Mouse (Mus musculus) limb, embryonic 13.5 days (tissue): ENCODE measurements at regions not wholly inside any gene's neighbourhood (a gene's known extent, or its start where the extent isn't known, plus 50 kb on each side); places are given as distances from the start of the nearest gene placed in this dataset.

Source experiments
- ATAC-seq: fragments of 200-750 bp; cut with Nextera tagmentation; 2 replicates; pipeline ENCODE4 v1.8.0; 2017; ENCODE audit warnings: low read depth, moderate number of reproducible peaks, moderate TSS enrichment; ENCODE audit not compliant: low FRiP score
- H3K27ac ChIP-seq: fragments of 300-500 bp; sonication (generic); 2 replicates; pipeline ENCODE4 v1.5.1; 2015; ENCODE audit warnings: inconsistent platforms, mild to moderate bottlenecking, moderate library complexity
- H3K27me3 ChIP-seq: fragments of 300-500 bp; sonication (generic); 2 replicates; pipeline ENCODE4 v1.6.1; 2015; ENCODE audit warnings: mild to moderate bottlenecking, inconsistent platforms
- H3K36me3 ChIP-seq: fragments of 300-500 bp; sonication (generic); 2 replicates; pipeline ENCODE4 v1.6.1; 2015; ENCODE audit warnings: inconsistent platforms, mild to moderate bottlenecking, moderate library complexity
- H3K4me1 ChIP-seq: fragments of 300-500 bp; sonication (generic); 2 replicates; pipeline ENCODE4 v1.6.1; 2015; ENCODE audit warnings: inconsistent platforms
- H3K4me2 ChIP-seq: fragments of 300-500 bp; sonication (generic); replicated peaks from 2 replicates; pipeline ENCODE4 v1.6.1; 2015; ENCODE audit warnings: inconsistent platforms, mild to moderate bottlenecking, moderate library complexity
- H3K4me3 ChIP-seq: fragments of 300-500 bp; sonication (generic); 2 replicates; pipeline ENCODE4 v1.5.1; 2015; ENCODE audit warnings: moderate library complexity, mild to moderate bottlenecking, inconsistent platforms
- H3K9ac ChIP-seq: fragments of 300-500 bp; sonication (generic); 2 replicates; pipeline ENCODE4 v1.6.1; 2015; ENCODE audit warnings: mild to moderate bottlenecking, inconsistent platforms
- H3K9me3 ChIP-seq: fragments of 300-500 bp; sonication (generic); 2 replicates; pipeline ENCODE4 v1.6.1; 2016; ENCODE audit warnings: inconsistent platforms
- WGBS: fragments of 180-500 bp; shearing (Covaris S2); methylation state at CpG from one replicate; pipeline ENCODE4 v1.1.7; 2015; 5-methylcytosine and 5-hydroxymethylcytosine counted together

DNA sequence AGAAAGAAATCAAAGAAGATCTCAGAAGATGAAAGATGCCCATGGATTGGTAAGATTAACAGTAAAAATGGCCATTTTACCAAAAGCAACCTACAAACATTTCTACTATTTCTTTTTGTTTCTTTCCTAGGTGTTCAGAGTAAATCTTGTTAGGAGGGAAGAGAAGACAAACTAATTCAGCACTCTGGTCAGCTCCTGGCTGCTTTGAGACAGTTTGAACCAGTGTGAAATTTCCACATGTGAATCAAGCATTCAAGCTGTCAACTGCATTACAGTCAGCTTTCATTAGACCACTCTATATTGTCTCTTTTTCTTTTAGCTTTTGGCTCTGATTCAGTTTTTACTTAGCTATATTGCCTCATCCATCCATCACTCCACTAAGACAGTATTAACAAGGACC, 859.2 kb downstream of the Ryr2 start:
- no peak overlapping the region for H3K4me2 ChIP-seq
- H3K27ac ChIP-seq: no peak overlapping the region
- H3K9me3 ChIP-seq: no peaks in the 10 kb centered on the region
- no peaks in the 10 kb centered on the region for H3K36me3 ChIP-seq
- H3K4me1 ChIP-seq: no peaks in the 10 kb centered on the region
- ATAC-seq: no peak
- no peak overlapping the region for H3K4me3 ChIP-seq
- H3K9ac ChIP-seq: no peak overlapping the region
- H3K27me3 ChIP-seq: no peaks in the 10 kb centered on the region

DNA sequence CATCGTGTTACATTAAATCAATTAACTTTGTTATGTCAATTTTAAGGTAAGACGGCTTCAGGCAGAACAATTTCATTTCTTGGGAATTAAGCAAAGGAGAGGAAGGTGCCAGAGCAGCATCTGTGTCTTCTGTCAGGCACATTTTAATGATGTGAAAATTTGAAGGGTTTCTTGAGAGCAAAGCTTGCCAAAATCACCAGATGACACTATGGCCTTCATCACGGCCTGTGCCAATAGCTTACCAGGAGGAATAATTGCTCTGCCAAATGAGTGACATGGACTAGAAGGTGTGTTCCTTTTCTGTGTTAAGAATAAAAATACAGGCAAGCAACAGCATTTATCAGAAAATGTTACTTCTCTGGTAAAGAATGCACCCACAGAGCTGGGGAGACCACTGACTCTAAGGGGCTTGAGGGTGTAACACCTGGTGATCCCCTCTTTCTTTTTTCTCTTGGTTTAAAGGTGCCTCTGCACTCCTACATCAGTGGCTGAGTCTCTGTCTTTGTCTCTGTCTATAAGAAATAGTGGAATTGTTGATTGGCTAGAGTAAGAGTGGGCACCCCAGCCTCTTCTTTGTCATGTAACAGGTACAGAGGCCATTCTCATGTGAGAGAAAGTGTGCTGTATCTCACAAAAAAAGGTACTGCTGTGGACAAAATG, 856.2 kb upstream of the Chrm3 start:
- ATAC-seq: no peak
- no peaks in the 10 kb centered on the region for H3K4me1 ChIP-seq
- H3K9me3 ChIP-seq: no peaks in the 10 kb centered on the region
- H3K4me2 ChIP-seq: no peak overlapping the region
- H3K27ac ChIP-seq: no peak overlapping the region
- H3K9ac ChIP-seq: no peak overlapping the region
- no peaks in the 10 kb centered on the region for H3K36me3 ChIP-seq
- no peak overlapping the region for H3K4me3 ChIP-seq
- WGBS: 86% methylated on average over 3 of the region's 3 CpGs
- no peaks in the 10 kb centered on the region for H3K27me3 ChIP-seq

DNA sequence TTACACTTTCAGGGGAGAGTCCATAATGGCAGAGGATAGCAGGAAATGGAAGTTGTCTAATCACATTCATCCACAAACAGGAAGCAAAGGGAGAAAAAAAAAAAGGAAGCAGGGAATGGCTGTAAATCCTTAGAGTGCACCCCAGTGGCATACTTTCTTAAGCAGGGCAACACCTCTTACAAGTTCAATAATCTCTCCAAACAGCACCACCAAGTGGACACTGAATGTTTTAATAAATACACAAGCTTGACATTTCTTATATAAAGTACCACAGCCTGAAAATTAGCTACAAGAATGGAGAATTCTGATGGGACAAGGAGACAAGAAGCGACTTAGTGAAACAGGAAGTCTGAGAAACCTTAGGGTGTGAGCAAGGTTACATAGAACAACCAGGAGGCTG, 849.5 kb upstream of the Chrm3 start:
- 89% methylated on average over 1 of the region's 1 CpGs for WGBS
- no peaks in the 10 kb centered on the region for H3K36me3 ChIP-seq

DNA sequence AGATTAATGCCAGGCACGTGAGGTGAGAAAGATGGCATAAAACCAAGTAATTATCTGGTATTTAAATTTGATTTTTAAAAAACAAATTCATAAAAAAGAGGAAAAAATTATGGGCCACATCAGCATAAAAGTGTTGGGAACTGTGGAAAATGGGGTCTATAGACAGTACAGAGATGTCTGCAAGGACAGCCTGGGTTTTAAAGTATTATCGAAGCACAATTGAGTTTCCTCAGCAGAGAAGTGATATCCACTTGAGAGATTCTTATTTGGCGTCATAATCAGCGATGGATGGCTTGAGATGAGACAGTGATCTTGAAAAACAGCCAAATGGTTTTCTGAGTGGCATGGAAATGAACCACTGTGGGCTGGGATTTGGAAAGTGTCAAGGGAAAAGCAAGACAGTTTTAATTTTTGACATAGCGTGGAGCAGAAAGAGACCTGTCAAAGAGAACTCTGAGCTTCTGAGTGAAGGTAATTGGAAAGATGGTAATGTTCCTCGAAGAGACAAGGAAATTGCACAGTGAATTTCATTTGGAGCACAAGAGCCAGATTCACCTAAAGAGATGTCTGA, 844.7 kb upstream of the Chrm3 start:
- Histone ChIP-seq H3K27me3 (no peaks in the 10 kb centered on the region), H3K9me3 (no peaks in the 10 kb centered on the region), H3K4me2 (no peak overlapping the region), H3K4me3 (no peak overlapping the region), H3K27ac (no peak overlapping the region), H3K36me3 (no peaks in the 10 kb centered on the region), H3K9ac (no peak overlapping the region), H3K4me1 (no peaks in the 10 kb centered on the region)
- no peak for ATAC-seq
- WGBS: 87% methylated on average over 6 of the region's 6 CpGs

More for the DNA sequence above, 849.5 kb upstream of the Chrm3 start:
- H3K4me3 ChIP-seq: no peak overlapping the region
- no peaks in the 10 kb centered on the region for H3K4me1 ChIP-seq
- H3K9ac ChIP-seq: no peak overlapping the region
- no peak overlapping the region for H3K27ac ChIP-seq
- no peaks in the 10 kb centered on the region for H3K27me3 ChIP-seq
- H3K9me3 ChIP-seq: no peaks in the 10 kb centered on the region
- no peak overlapping the region for H3K4me2 ChIP-seq
- ATAC-seq: no peak

DNA sequence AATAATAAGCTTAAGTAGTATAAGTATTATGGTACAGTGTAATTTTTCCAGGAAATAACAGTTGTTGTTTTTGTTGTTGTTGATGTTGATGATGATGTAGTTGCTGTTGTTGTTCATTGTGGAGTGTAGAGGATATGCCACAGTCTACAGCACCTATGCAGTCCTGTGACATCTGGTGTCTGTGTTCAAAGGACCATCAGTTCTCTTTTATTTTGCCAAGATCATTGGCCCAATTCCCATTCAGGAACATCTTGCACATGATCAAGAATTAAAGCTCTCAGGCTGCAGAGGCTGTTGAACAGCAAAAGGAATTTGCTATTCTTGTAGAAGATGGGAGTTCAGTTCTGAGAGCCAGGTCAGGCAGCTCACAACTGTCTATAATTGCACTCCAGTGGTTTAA, 841.3 kb upstream of the Chrm3 start:
- Histone ChIP-seq H3K9ac (no peak overlapping the region), H3K9me3 (no peaks in the 10 kb centered on the region), H3K4me3 (no peak overlapping the region), H3K27me3 (no peaks in the 10 kb centered on the region), H3K27ac (no peak overlapping the region), H3K36me3 (no peaks in the 10 kb centered on the region), H3K4me2 (no peak overlapping the region), H3K4me1 (no peaks in the 10 kb centered on the region)
- ATAC-seq: no peak

DNA sequence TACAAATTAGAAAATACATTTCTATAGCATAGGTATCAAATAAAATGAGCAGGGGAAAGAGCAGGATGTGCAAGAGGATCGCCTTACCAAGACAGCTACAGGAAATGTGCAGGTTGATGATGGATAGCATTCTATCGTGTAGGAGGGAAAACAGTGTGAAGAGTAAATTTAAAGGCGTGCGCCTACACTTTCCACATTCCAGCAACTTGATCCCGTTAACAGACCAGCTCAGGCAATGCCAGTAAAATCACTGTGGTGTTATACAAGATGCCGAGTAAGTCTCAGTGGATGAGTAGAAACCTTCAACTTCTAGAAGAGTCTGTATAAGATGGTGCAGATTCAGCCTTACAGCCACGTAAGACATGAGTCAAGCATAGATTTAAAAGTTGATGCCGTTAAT, 831.8 kb upstream of the Chrm3 start:
- no peak overlapping the region for H3K9ac ChIP-seq
- H3K4me3 ChIP-seq: no peak overlapping the region
- H3K9me3 ChIP-seq: no peaks in the 10 kb centered on the region
- no peak overlapping the region for H3K4me2 ChIP-seq
- H3K27ac ChIP-seq: no peak overlapping the region
- no peaks in the 10 kb centered on the region for H3K27me3 ChIP-seq
- no peak; the same call in 1 of the 2 replicates for ATAC-seq
- WGBS: 56% methylated on average over 8 of the region's 8 CpGs
- no peaks in the 10 kb centered on the region for H3K4me1 ChIP-seq
- H3K36me3 ChIP-seq: no peaks in the 10 kb centered on the region

DNA sequence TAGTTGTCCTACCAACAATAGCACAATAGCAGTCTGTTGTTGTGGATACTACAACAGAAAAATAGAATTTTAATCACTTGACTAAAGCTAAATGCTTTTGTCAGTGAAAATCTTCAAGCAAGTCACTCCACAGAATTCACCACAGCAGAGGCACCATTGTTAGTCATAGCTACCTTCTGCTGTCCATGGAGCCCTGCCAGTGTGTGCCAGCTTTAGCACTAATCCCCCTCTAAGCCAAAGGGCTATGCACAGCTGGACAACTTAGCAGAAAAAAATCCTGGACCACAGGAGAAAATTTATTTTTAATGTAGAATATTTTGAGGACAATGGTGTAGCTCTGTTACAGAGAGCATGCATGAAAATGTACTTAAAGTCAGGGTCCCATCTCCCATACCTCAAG, 820.5 kb upstream of the Chrm3 start:
- Histone ChIP-seq H3K4me3 (no peak overlapping the region), H3K27ac (no peak overlapping the region), H3K4me2 (no peak overlapping the region), H3K9ac (no peak overlapping the region), H3K27me3 (no peaks in the 10 kb centered on the region), H3K36me3 (no peaks in the 10 kb centered on the region), H3K9me3 (no peaks in the 10 kb centered on the region), H3K4me1 (no peaks in the 10 kb centered on the region)
- no peak for ATAC-seq

DNA sequence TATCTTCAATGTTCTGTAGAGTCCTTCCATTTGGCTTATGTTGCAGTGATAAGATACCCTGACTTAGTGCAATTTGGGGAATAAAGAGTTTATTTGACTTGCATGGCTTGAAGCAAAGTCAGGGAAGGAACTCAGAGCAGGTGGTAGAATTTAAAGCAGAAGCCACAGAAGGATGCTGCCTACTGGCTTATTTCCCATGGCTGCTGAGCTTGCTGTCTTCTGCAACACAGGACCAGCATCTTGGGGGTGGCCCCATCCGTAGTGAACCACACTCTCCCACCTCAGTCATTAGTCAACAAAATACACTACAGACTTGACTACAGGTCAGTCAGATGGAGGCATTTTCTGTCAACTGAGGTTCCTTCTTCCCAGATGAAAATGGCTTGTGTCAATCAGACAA, 819.7 kb upstream of the Chrm3 start:
- H3K4me3 ChIP-seq: no peak overlapping the region
- no peaks in the 10 kb centered on the region for H3K27me3 ChIP-seq
- ATAC-seq: no peak
- no peaks in the 10 kb centered on the region for H3K9me3 ChIP-seq
- no peak overlapping the region for H3K27ac ChIP-seq
- no peaks in the 10 kb centered on the region for H3K4me1 ChIP-seq
- 91% methylated on average over 1 of the region's 1 CpGs for WGBS
- no peak overlapping the region for H3K4me2 ChIP-seq
- H3K9ac ChIP-seq: no peak overlapping the region
- no peaks in the 10 kb centered on the region for H3K36me3 ChIP-seq

DNA sequence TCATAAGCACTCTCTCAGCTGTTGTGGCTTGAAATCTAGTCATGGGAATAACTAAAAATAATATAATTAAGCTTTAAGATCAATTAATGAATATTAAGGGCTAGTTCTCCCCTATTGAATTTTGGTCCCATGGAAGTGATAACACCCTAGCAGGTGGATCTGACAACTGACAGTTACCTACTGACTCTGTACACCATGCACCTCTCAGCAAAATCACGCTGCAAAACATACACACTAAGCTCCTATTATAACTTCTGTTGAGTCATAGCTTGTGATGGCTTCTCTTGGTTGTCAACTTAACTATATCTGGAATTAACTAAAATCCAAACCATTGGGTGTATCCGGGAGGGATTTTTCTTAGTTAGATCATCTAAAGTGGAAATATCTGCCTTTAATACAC, 817.9 kb upstream of the Chrm3 start:
- Histone ChIP-seq H3K9me3 (no peaks in the 10 kb centered on the region), H3K27ac (no peak overlapping the region), H3K27me3 (no peaks in the 10 kb centered on the region), H3K4me2 (no peak overlapping the region), H3K36me3 (no peaks in the 10 kb centered on the region), H3K4me3 (no peak overlapping the region), H3K4me1 (no peaks in the 10 kb centered on the region), H3K9ac (no peak overlapping the region)
- ATAC-seq: no peak
- WGBS: 86% methylated on average over 2 of the region's 2 CpGs

DNA sequence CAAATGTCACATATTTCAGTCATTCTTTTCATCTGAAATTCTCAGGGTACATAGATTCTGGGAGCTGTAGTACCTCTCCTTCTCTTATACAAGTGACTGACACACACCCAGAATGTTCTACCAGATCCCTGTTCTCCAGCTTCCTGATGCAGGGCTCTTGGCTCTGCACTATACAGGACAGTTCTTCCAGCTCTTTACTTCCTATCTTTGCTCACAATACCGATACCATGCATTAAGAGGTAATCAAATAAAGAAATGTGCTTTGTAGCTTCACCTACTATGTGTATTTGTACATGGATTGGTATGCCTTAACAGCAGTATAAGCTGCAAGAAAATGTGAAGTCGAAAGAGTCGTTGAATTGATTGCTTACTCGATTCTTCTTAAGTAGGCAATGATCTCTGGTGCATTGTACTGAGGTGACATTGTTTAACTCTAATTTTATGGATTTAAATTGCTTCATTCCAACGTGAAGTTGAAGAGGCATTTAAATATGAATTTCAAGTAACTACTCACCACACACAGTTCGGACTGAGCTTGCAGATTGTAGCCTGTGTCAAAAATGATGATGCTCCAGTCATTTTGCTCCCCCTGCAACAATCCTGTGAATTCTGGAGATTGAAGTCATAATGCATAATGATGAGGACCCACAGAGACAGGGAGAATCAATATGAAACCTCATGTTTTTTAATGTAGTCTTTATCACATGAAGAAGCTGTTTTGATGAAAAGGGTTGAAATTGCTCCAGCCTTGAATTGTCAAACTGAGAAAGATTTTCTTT, 817.2 kb upstream of the Chrm3 start:
- no peak for ATAC-seq
- Histone ChIP-seq H3K4me3 (no peak overlapping the region), H3K36me3 (no peaks in the 10 kb centered on the region), H3K9ac (no peak overlapping the region), H3K9me3 (no peaks in the 10 kb centered on the region), H3K27ac (no peak overlapping the region), H3K4me1 (no peaks in the 10 kb centered on the region), H3K27me3 (no peaks in the 10 kb centered on the region), H3K4me2 (no peak overlapping the region)
- WGBS: 82% methylated on average over 6 of the region's 6 CpGs

DNA sequence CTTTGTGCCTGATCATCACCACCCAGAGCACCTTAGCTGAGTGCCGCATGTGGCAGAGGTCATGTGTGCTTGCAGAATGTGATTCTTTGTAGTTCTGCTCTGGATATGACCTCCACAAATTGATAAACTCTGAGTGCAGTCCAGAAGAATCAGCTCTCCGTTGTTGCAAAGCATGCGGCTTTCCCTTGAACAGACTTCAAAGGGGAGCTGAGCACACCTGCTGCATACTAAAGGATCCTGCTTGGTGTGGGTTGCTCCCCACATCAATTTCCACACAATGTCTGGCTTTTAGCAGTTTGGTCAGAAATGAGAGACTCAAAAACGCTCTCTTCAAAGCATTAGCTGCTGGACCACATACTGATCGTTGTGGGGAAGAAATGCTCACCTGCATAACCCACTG, 806.5 kb upstream of the Chrm3 start:
- no peaks in the 10 kb centered on the region for H3K4me1 ChIP-seq
- H3K9me3 ChIP-seq: no peaks in the 10 kb centered on the region
- H3K4me2 ChIP-seq: no peak overlapping the region
- no peaks in the 10 kb centered on the region for H3K36me3 ChIP-seq
- no peak for ATAC-seq
- H3K27me3 ChIP-seq: no peaks in the 10 kb centered on the region
- WGBS: 52% methylated on average over 5 of the region's 5 CpGs
- no peak overlapping the region for H3K27ac ChIP-seq
- H3K4me3 ChIP-seq: no peak overlapping the region
- no peak overlapping the region for H3K9ac ChIP-seq

DNA sequence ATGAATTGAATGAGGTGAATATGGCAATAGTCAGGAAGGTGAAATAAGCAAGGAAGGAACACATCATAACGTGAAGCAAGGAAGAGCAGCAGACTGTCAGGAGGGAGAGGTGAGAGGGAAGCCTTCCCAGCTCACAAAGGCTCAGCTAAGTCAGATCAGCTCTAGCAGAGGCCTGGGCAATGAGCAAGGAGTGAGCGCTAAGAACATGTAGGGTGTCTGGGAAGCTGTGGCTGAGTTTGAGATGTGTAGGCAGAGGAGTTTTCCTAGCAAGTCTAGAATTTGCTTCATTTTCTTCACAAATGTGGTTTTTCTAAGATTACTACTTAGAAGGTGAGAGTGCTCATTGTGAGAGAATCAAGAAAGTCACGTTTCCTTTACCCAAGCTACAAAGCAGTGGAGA, 803.5 kb upstream of the Chrm3 start:
- WGBS: 80% methylated on average over 3 of the region's 3 CpGs
- ATAC-seq: no peak

DNA sequence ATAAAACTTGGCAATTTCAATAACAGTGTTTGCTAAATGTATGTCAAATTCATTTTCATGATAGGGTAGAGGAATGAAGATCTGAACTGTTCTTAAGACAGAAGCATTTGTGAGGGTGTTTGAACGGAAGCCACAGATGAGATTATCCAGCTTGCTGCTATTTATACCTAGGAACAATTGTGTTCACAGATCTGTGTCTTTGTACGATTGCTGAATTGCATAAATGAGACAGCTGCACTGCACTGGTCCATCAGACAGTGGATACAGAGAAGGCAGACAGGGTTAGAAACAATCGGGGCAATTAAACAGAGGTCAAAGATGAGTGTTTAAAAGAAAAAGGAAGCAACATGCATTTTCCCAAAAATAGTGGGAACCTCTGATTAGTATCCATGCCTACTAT, 786.6 kb upstream of the Chrm3 start:
- 84% methylated on average over 3 of the region's 3 CpGs for WGBS
- H3K27ac ChIP-seq: no peak overlapping the region
- H3K4me2 ChIP-seq: no peak overlapping the region
- H3K9ac ChIP-seq: no peak overlapping the region
- no peaks in the 10 kb centered on the region for H3K36me3 ChIP-seq
- H3K4me1 ChIP-seq: no peaks in the 10 kb centered on the region
- ATAC-seq: no peak
- no peaks in the 10 kb centered on the region for H3K9me3 ChIP-seq
- no peaks in the 10 kb centered on the region for H3K27me3 ChIP-seq
- H3K4me3 ChIP-seq: no peak overlapping the region

More for the DNA sequence above, 803.5 kb upstream of the Chrm3 start:
- no peak overlapping the region for H3K4me3 ChIP-seq
- no peaks in the 10 kb centered on the region for H3K4me1 ChIP-seq
- no peaks in the 10 kb centered on the region for H3K9me3 ChIP-seq
- no peak overlapping the region for H3K4me2 ChIP-seq
- H3K27ac ChIP-seq: no peak overlapping the region
- H3K27me3 ChIP-seq: no peaks in the 10 kb centered on the region
- H3K9ac ChIP-seq: no peak overlapping the region
- no peaks in the 10 kb centered on the region for H3K36me3 ChIP-seq
